Mouse (Mus musculus) left cerebral cortex, postnatal 25 days (tissue): Measurements from ENCODE around the gene Nlrp6. TPM values are rescaled to one million over a fixed set of nuclear protein-coding genes. Genes with fewer than 3 reads are reported as not detected.

ENCODE experiments used
- DNase-seq, 2 experiments: peaks; one replicate each; pipeline ENCODE4 v3.0.0; 2022; ENCODE audit warnings: low spot score in 2 of 2, mixed read lengths in 1 of 2
- intact Hi-C: fragments of 180-260 bp; cut with DNase I; formaldehyde crosslinking; loops from one replicate; pipeline ENCODE4 v1.15.1; 2025
- total RNA-seq, 2 experiments: library from RNA; stranded (reverse); gene quantifications; 2 replicates each; pipeline ENCODE4 v1.2.3; 2021

The Nlrp6 gene
- total RNA-seq, 2 experiments from 2014 or later: 0.41 to 0.73 TPM

GRCm38 (mm10) chr7:140945247-140945646 is 24.5 kb downstream of the Nlrp6 start:
- intact Hi-C loops: no loop called here
- no peak for DNase-seq

GRCm38 (mm10) chr7:140946311-140946710 is 25.6 kb downstream of the Nlrp6 start:
- DNase-seq: no peak
- intact Hi-C loops: no loop called here

GRCm38 (mm10) chr7:140946980-140947379 is 26.3 kb downstream of the Nlrp6 start:
- no peak for DNase-seq
- intact Hi-C loops: no loop called here

- no peak for DNase-seq
- intact Hi-C loops: no loop called here
Measured at GRCm38 (mm10) chr7:140948161-140948560, 27.5 kb downstream of the Nlrp6 start.

- DNase-seq: no peak
- intact Hi-C loops: no loop called here
Measured at GRCm38 (mm10) chr7:140949255-140949654, 28.6 kb downstream of the Nlrp6 start.

- intact Hi-C loops: no loop called here
- DNase-seq: no peak
Measured at GRCm38 (mm10) chr7:140949824-140950530, 29.3 kb downstream of the Nlrp6 start, which contains the start of gene Ifitm5. Gene Ifitm5 (minus strand): TSS chr7:140950291.

GRCm38 (mm10) chr7:140951051-140951450 is 30.3 kb downstream of the Nlrp6 start:
- intact Hi-C loops: no loop called here

GRCm38 (mm10) chr7:140951765-140952164 is 31.1 kb downstream of the Nlrp6 start:
- intact Hi-C loops: no loop called here
- DNase-seq: no peak

More at GRCm38 (mm10) chr7:140951051-140951450, 30.3 kb downstream of the Nlrp6 start:
- DNase-seq: no peak

GRCm38 (mm10) chr7:140952441-140952840 is 31.7 kb downstream of the Nlrp6 start:
- DNase-seq: no peak
- intact Hi-C loops: no loop called here

- no peak for DNase-seq
- intact Hi-C loops: no loop called here
Measured at GRCm38 (mm10) chr7:140953133-140953532, 32.4 kb downstream of the Nlrp6 start.

GRCm38 (mm10) chr7:140953800-140954732 is 33.4 kb downstream of the Nlrp6 start:
- no peak for DNase-seq
- intact Hi-C loops: no loop called here

GRCm38 (mm10) chr7:140954733-140955071 is 34.0 kb downstream of the Nlrp6 start:
- DNase-seq: no peak
- intact Hi-C loops: loop anchor here (5.0 kb wide), 1 partner anchor 53 kb away; no protein-coding TSS in a partner anchor

- no peak for DNase-seq
- intact Hi-C loops: loop anchor here (5.0 kb wide), 1 partner anchor 52 kb away; no protein-coding TSS in a partner anchor
Measured at GRCm38 (mm10) chr7:140955342-140955741, 34.6 kb downstream of the Nlrp6 start.

GRCm38 (mm10) chr7:140955758-140956555 is 35.3 kb downstream of the Nlrp6 start, which contains the start of the genes Gm45717 and Ifitm2:
Gene Gm45717 (minus strand): TSS chr7:140955937.
Gene Ifitm2 (minus strand): TSS chr7:140955987.
- peak; percentile 22 to 81 for DNase-seq
- intact Hi-C loops: loop anchor here (5.0 kb wide), 1 partner anchor 51 kb away; no protein-coding TSS in a partner anchor

- DNase-seq: no peak
Measured at GRCm38 (mm10) chr7:140956556-140956869, 35.8 kb downstream of the Nlrp6 start.

GRCm38 (mm10) chr7:140959181-140959901 is 38.6 kb downstream of the Nlrp6 start:
- peak; percentile 10 to 16 for DNase-seq
- intact Hi-C loops: loop anchor here (1.0 to 5.0 kb wide), 2 partner anchors 48 to 89 kb away; no protein-coding TSS in a partner anchor

More at GRCm38 (mm10) chr7:140956556-140956869, 35.8 kb downstream of the Nlrp6 start:
- intact Hi-C loops: loop anchor here (5.0 kb wide), 1 partner anchor 51 kb away; no protein-coding TSS in a partner anchor

GRCm38 (mm10) chr7:140960026-140960425 is 39.3 kb downstream of the Nlrp6 start:
- DNase-seq: no peak
- intact Hi-C loops: no loop called here

- intact Hi-C loops: no loop called here
- DNase-seq: no peak
Measured at GRCm38 (mm10) chr7:140961416-140961815, 40.7 kb downstream of the Nlrp6 start.

- DNase-seq: no peak
- intact Hi-C loops: no loop called here
Measured at GRCm38 (mm10) chr7:140962733-140963132, 42.0 kb downstream of the Nlrp6 start.
